Mouse (Mus musculus) midbrain, embryonic 13.5 days (tissue): ENCODE measurements at regions not wholly inside any gene's neighbourhood (a gene's known extent, or its start where the extent isn't known, plus 50 kb on each side); places are given as distances from the start of the nearest gene placed in this dataset.
A peak's percentile ranks its signal among the peaks of the same experiment; 100 is the strongest.

Source experiments
- ATAC-seq: fragments of 200-750 bp; cut with Nextera tagmentation; 2 replicates; pipeline ENCODE4 v1.8.0; 2017; ENCODE audit warnings: mild to moderate bottlenecking, moderate TSS enrichment, moderate library complexity
- H3K27ac ChIP-seq: fragments of 300-500 bp; sonication (generic); 2 replicates; pipeline ENCODE4 v1.5.1; 2015; ENCODE audit warnings: inconsistent platforms, mild to moderate bottlenecking, moderate library complexity
- H3K27me3 ChIP-seq: fragments of 300-500 bp; sonication (generic); 2 replicates; pipeline ENCODE4 v1.6.1; 2015; ENCODE audit warnings: mild to moderate bottlenecking, inconsistent platforms
- H3K36me3 ChIP-seq: fragments of 300-500 bp; sonication (generic); 2 replicates; pipeline ENCODE4 v1.6.1; 2015; ENCODE audit warnings: mild to moderate bottlenecking, inconsistent platforms
- H3K4me1 ChIP-seq: fragments of 300-500 bp; sonication (generic); replicated peaks from 2 replicates; pipeline ENCODE4 v1.6.1; 2015; ENCODE audit warnings: inconsistent platforms
- H3K4me2 ChIP-seq: fragments of 300-500 bp; sonication (generic); replicated peaks from 2 replicates; pipeline ENCODE4 v1.6.1; 2015; ENCODE audit warnings: moderate library complexity, mild to moderate bottlenecking, inconsistent platforms
- H3K4me3 ChIP-seq: fragments of 300-500 bp; sonication (generic); replicated peaks from 2 replicates; pipeline ENCODE4 v1.5.1; 2015; ENCODE audit warnings: mild to moderate bottlenecking, inconsistent platforms
- H3K9ac ChIP-seq: fragments of 300-500 bp; sonication (generic); replicated peaks from 2 replicates; pipeline ENCODE4 v1.6.1; 2015; ENCODE audit warnings: mild to moderate bottlenecking, inconsistent platforms
- H3K9me3 ChIP-seq: fragments of 300-500 bp; sonication (generic); 2 replicates; pipeline ENCODE4 v1.6.1; 2016; ENCODE audit warnings: mild to moderate bottlenecking, inconsistent platforms
- WGBS: fragments of 180-500 bp; shearing (Covaris S2); methylation state at CpG from one replicate; pipeline ENCODE4 v1.1.7; 2015; 5-methylcytosine and 5-hydroxymethylcytosine counted together

DNA sequence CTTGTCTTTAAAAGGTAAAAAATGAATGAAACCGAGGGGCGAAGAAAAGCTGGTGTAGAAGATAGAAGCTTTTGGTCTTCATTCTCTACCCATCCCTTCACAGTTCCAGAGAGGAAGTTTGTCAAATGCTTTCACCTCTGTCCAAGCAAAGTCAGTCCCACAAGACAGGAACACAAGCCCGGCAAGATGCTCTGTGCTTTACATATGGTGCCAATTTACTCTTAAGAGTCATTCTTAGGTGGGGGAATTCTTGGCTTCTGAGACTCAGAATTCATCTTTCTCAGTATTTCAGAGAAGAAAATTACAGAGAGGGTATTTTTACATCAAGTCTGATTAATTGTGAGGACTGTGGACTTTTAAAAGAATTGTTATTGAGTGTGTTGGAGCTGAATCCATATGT, 511.4 kb downstream of the Adra2a start:
- H3K4me1 ChIP-seq: no peaks in the 10 kb centered on the region

DNA sequence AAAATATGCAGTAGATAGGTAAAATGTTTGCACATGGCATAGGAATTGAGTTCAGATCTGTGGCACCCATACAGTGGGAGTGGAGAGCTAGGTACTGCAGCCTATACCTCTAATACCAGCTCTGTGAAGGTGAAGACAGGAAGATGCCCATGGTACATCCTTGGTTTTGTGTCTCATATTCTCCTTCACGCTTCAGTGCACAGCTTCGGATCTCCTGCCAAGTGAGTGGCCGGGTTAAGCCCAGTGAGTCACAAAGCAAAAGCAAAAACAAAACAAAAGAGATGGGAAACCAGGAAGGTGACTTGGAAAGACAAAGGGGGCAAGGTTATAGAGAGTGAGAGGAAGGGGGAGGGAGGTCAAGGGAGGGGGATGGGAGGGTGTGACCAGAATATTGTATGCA, 514.0 kb downstream of the Adra2a start:
- Histone ChIP-seq H3K4me2 (no peak overlapping the region), H3K27me3 (no peaks in the 10 kb centered on the region), H3K4me3 (no peak overlapping the region), H3K9me3 (no peaks in the 10 kb centered on the region), H3K9ac (no peak overlapping the region), H3K27ac (no peak overlapping the region), H3K4me1 (no peaks in the 10 kb centered on the region), H3K36me3 (no peaks in the 10 kb centered on the region)
- WGBS: 36% methylated on average over 3 of the region's 3 CpGs
- no peak for ATAC-seq

More for the DNA sequence above, 511.4 kb downstream of the Adra2a start:
- 88% methylated on average over 3 of the region's 3 CpGs for WGBS
- no peak overlapping the region for H3K4me2 ChIP-seq
- ATAC-seq: no peak
- no peak overlapping the region for H3K27ac ChIP-seq
- H3K9ac ChIP-seq: no peak overlapping the region
- H3K27me3 ChIP-seq: no peaks in the 10 kb centered on the region
- no peaks in the 10 kb centered on the region for H3K36me3 ChIP-seq
- H3K4me3 ChIP-seq: no peak overlapping the region
- no peaks in the 10 kb centered on the region for H3K9me3 ChIP-seq

DNA sequence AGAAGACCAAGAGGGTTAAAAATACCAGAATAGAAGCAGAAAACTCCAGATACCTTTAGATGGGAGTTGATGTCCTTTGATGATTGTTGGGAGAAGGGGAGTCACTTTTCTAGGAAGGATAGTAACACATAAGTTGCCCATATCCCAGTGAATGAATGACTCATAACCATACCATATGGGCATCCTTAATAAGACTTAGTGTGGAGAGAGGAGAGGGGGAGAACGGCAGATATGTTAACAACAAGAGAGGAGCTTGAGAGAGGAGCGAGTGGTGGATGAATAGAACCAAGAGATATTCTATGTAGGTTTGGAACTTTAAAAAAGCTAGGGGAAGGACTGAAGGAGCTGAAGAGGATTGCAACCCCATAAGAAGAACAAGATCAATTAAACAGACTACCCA, 539.6 kb downstream of the Adra2a start:
- Histone ChIP-seq H3K4me1 (peaks cover 6% of the 10 kb centered on the region; the same call in 1 of the 2 replicates), H3K4me3 (no peak overlapping the region), H3K27ac (no peak overlapping the region), H3K27me3 (no peaks in the 10 kb centered on the region), H3K4me2 (no peak overlapping the region), H3K36me3 (no peaks in the 10 kb centered on the region), H3K9me3 (no peaks in the 10 kb centered on the region), H3K9ac (no peak overlapping the region)
- no peak for ATAC-seq
- 100% methylated on average over 2 of the region's 2 CpGs for WGBS

DNA sequence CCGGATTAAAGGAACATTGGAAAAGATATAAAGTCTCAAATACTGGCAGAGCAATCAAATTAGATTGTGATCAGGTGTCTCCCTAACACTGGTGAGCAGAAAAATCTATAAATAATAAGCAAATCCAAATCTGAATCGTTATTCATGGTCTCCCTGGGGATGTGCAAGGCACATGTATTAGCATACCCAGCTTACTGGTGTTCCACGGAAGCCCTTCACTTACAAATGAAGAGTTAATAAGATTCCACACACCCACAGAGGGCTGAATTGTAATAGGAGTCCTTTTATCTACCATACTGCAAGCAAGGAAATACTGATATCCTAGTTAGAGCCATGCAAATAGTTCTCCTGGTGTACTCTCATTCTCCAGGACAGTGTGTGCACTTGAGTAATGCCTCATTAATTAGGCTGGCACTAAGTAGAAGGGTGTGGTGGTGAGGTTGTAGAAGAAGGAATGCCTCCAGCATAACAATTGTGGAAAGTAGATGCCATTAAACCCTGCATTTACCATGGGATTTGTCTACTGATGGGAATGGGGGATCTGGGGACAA, 540.8 kb downstream of the Adra2a start:
- Histone ChIP-seq H3K27me3 (no peaks in the 10 kb centered on the region), H3K4me3 (no peak overlapping the region), H3K27ac (no peak overlapping the region), H3K36me3 (no peaks in the 10 kb centered on the region), H3K9ac (no peak overlapping the region), H3K9me3 (no peaks in the 10 kb centered on the region), H3K4me2 (no peak overlapping the region), H3K4me1 (peaks cover 6% of the 10 kb centered on the region; the same call in 1 of the 2 replicates)
- WGBS: 43% methylated on average over 3 of the region's 3 CpGs
- peak; percentile 73 for ATAC-seq

DNA sequence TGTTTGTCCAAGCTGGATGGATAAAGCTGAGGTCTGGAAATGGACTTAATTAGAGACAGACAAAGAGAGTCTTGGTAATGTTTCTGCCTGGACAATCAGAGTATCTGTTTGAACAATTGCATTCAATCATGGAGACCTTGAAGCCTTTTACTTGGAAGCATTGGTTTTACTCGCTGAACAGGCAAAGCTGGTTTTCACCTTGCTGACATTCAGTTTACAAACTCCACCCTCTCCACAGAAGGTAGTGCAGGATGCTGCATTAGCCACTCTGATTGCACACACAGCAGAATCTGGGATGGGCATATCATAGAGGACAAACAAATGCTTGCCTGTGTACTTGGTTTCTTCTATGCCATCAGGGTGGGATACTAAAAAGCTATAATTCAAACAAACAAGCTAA, 541.4 kb downstream of the Adra2a start:
- H3K27me3 ChIP-seq: no peaks in the 10 kb centered on the region
- H3K36me3 ChIP-seq: no peaks in the 10 kb centered on the region
- no peak for ATAC-seq
- H3K9me3 ChIP-seq: no peaks in the 10 kb centered on the region
- 62% methylated on average over 1 of the region's 1 CpGs for WGBS
- no peak overlapping the region for H3K4me3 ChIP-seq
- peaks cover 6% of the 10 kb centered on the region; the same call in 1 of the 2 replicates for H3K4me1 ChIP-seq
- H3K4me2 ChIP-seq: no peak overlapping the region
- H3K9ac ChIP-seq: no peak overlapping the region
- no peak overlapping the region for H3K27ac ChIP-seq

DNA sequence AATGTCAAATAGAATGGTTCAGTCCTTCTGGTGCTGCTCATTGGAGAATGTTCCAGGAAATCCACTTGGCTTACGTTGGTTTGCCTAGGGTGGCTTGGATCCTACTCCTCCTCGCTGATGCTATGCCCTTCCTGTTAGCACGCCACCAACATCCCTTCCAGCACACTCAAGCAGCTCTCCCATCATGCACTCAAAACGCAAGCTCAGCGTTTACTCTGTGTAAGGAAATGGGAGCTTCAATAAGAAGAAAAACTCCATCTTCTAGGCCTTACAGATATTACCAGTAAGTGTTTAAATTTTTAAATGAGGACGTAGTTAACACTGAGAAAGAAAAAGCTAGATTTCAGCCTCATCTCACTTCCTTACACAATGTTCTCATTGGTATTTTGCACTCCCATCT, 523.7 kb downstream of the Gpam start:
- Histone ChIP-seq H3K36me3 (no peaks in the 10 kb centered on the region), H3K27me3 (no peaks in the 10 kb centered on the region), H3K9me3 (0 out of 2 replicates have a peak, but pooled peaks cover 6% of the 10 kb centered on the region), H3K4me2 (no peak overlapping the region), H3K9ac (no peak overlapping the region), H3K27ac (no peak overlapping the region), H3K4me1 (no peaks in the 10 kb centered on the region), H3K4me3 (no peak overlapping the region)
- no peak for ATAC-seq
- 90% methylated on average over 6 of the region's 6 CpGs for WGBS

DNA sequence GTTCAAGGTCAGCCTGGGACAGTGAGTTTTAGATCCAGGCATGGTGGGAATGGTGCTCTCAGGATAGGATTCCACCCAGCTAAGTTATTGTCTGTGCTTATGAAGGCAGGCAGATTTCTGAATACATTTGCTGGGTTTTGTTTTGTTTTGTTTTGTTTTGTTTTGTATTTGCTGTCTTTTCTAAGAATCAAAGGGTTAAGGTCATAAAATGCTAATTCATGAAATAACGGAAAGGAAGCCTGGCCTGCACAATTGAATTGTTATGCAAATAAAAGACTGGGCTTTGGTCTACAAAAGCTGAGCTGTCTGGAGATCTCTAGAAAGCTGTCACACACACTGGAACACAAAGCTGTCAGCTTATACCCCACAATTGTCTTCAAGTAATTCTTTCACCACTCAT, 521.7 kb downstream of the Gpam start:
- ATAC-seq: no peak
- Histone ChIP-seq H3K9me3 (0 out of 2 replicates have a peak, but pooled peaks cover 6% of the 10 kb centered on the region), H3K27me3 (no peaks in the 10 kb centered on the region), H3K4me1 (no peaks in the 10 kb centered on the region), H3K4me2 (no peak overlapping the region), H3K27ac (no peak overlapping the region), H3K4me3 (no peak overlapping the region), H3K9ac (no peak overlapping the region), H3K36me3 (no peaks in the 10 kb centered on the region)
- 10% methylated on average over 1 of the region's 1 CpGs for WGBS

DNA sequence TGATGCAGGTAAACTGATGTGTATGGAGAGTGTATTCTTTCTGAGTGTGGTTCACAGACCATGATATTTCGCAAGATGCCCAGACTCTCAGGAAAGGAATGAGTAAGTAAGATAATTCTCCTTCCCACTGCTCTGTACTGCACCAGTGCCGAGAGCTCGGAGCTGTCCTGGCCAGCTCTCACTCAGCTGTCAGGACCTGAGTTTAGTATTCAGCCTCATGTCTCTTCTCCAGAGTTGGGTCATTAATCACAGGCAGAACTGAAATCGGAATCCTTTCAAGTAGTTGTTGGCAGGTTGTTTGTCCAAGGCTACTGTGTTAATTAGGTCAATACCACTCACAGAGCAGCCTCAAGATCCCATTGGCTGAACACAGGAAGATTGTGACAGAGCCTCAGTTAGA, 510.1 kb downstream of the Gpam start:
- Histone ChIP-seq H3K9ac (no peak overlapping the region), H3K27me3 (no peaks in the 10 kb centered on the region), H3K4me2 (no peak overlapping the region), H3K27ac (no peak overlapping the region), H3K4me3 (no peak overlapping the region), H3K9me3 (no peaks in the 10 kb centered on the region), H3K4me1 (no peaks in the 10 kb centered on the region), H3K36me3 (no peaks in the 10 kb centered on the region)
- WGBS: 72% methylated on average over 4 of the region's 4 CpGs
- no peak for ATAC-seq
